Mouse (Mus musculus) cerebellum, adult 9-11 months (tissue): ENCODE measurements at regions not wholly inside any gene's neighbourhood (a gene's known extent, or its start where the extent isn't known, plus 50 kb on each side); places are given as distances from the start of the nearest gene placed in this dataset.

ENCODE experiments used
- DNase-seq: peaks from one replicate; pipeline ENCODE4 v3.0.0; 2022

- no peak for DNase-seq
Observed at GRCm38 (mm10) chr13:43852888-43853287, 68.3 kb downstream of the Cd83 start.

GRCm38 (mm10) chr13:43854973-43855372, 70.4 kb downstream of the Cd83 start:
- DNase-seq = no peak

GRCm38 (mm10) chr13:43860932-43861331, 76.4 kb downstream of the Cd83 start:
- no peak for DNase-seq

- no peak for DNase-seq
Observed at GRCm38 (mm10) chr13:43861424-43861823, 76.8 kb downstream of the Cd83 start.

- DNase-seq = no peak
Observed at GRCm38 (mm10) chr13:43862056-43862455, 77.5 kb downstream of the Cd83 start.

GRCm38 (mm10) chr13:43862586-43862985, 78.0 kb downstream of the Cd83 start:
- no peak for DNase-seq

- peak; percentile 20 for DNase-seq
Observed at GRCm38 (mm10) chr13:43863581-43864100, 79.1 kb downstream of the Cd83 start.

- DNase-seq = peak; percentile 97
Observed at GRCm38 (mm10) chr13:43864153-43864861, 79.7 kb downstream of the Cd83 start.

- DNase-seq = peak; percentile 41
Observed at GRCm38 (mm10) chr13:43865036-43865435, 80.5 kb downstream of the Cd83 start.

- DNase-seq = no peak
Observed at GRCm38 (mm10) chr13:43875895-43876294, 91.3 kb downstream of the Cd83 start.

GRCm38 (mm10) chr13:43887284-43887683, 102.7 kb downstream of the Cd83 start:
- DNase-seq = no peak

- DNase-seq = no peak
Observed at GRCm38 (mm10) chr13:43891928-43892327, 107.4 kb downstream of the Cd83 start.

- no peak for DNase-seq
Observed at GRCm38 (mm10) chr13:43895990-43896389, 111.4 kb downstream of the Cd83 start.

- DNase-seq = no peak
Observed at GRCm38 (mm10) chr13:43897046-43897445, 112.5 kb downstream of the Cd83 start.

GRCm38 (mm10) chr13:43898555-43899258, 114.1 kb downstream of the Cd83 start:
- DNase-seq = no peak

- DNase-seq = peak; percentile 97
Observed at GRCm38 (mm10) chr13:43900115-43900514, 115.5 kb downstream of the Cd83 start.

GRCm38 (mm10) chr13:43900758-43901157, 116.2 kb downstream of the Cd83 start:
- peak; percentile 88 for DNase-seq

- peak; percentile 84 for DNase-seq
Observed at GRCm38 (mm10) chr13:43903391-43903790, 118.8 kb downstream of the Cd83 start.

- no peak for DNase-seq
Observed at GRCm38 (mm10) chr13:43904291-43904690, 119.7 kb downstream of the Cd83 start.

- DNase-seq = no peak
Observed at GRCm38 (mm10) chr13:43906241-43906640, 121.7 kb downstream of the Cd83 start.

- DNase-seq = no peak
Observed at GRCm38 (mm10) chr13:43907425-43907824, 122.8 kb downstream of the Cd83 start.

- DNase-seq = no peak
Observed at GRCm38 (mm10) chr13:43908041-43908644, 123.6 kb downstream of the Cd83 start.

- no peak for DNase-seq
Observed at GRCm38 (mm10) chr13:43909933-43910332, 125.4 kb downstream of the Cd83 start.

- no peak for DNase-seq
Observed at GRCm38 (mm10) chr13:43913476-43913875, 128.9 kb downstream of the Cd83 start.
